Mouse (Mus musculus): ENCODE data around the gene Thrb.
A peak's percentile ranks its signal among the peaks of the same experiment; 100 is the strongest.

- TF ChIP-seq CTCF (IDR thresholded peaks at IDR 0.05; ENCODE audit: low read depth): no peak
- TF ChIP-seq EP300 (IDR thresholded peaks at IDR 0.05; ENCODE audit: low read depth): 0 out of 2 replicates have a peak, but pooled peaks have one; percentile 37
Measured at GRCm38 (mm10) chr14:17697920-17698632, 38.0 kb downstream of the Thrb start.

Measured in liver, postnatal 0 days (tissue).